Mouse (Mus musculus) stomach, embryonic 16.5 days (tissue): ENCODE measurements around the gene Rsph1. TPM values are rescaled to one million over a fixed set of nuclear protein-coding genes. Genes with fewer than 3 reads are reported as not detected.

Experiments used
- ATAC-seq: fragments of 200-750 bp; cut with Nextera tagmentation; 2 replicates; pipeline ENCODE4 v1.8.0; 2017; ENCODE audit warnings: moderate number of reproducible peaks, moderate TSS enrichment; ENCODE audit not compliant: insufficient read depth, low FRiP score
- H3K27ac ChIP-seq: fragments of 300-500 bp; sonication (generic); 2 replicates; pipeline ENCODE4 v1.5.1; 2014; ENCODE audit warnings: low read length
- H3K27me3 ChIP-seq: fragments of 300-500 bp; sonication (generic); 2 replicates; pipeline ENCODE4 v1.6.1; 2014; ENCODE audit warnings: low read length, control low read depth, mixed read lengths; ENCODE audit not compliant: control insufficient read depth, insufficient read depth
- H3K36me3 ChIP-seq: fragments of 300-500 bp; sonication (generic); 2 replicates; pipeline ENCODE4 v1.6.1; 2014; ENCODE audit warnings: low read length; ENCODE audit not compliant: control insufficient read depth, insufficient read depth
- H3K4me1 ChIP-seq: fragments of 300-500 bp; sonication (generic); 2 replicates; pipeline ENCODE4 v1.6.1; 2014; ENCODE audit warnings: low read length, control low read depth, mixed read lengths; ENCODE audit not compliant: control insufficient read depth, insufficient read depth
- H3K4me2 ChIP-seq: fragments of 300-500 bp; sonication (generic); 2 replicates; pipeline ENCODE4 v1.6.1; 2014; ENCODE audit warnings: low read depth, low read length, mixed read lengths
- H3K4me3 ChIP-seq: fragments of 300-500 bp; sonication (generic); replicated peaks from 2 replicates; pipeline ENCODE4 v1.5.1; 2014; ENCODE audit warnings: mild to moderate bottlenecking, low read length
- H3K9ac ChIP-seq: fragments of 300-500 bp; sonication (generic); 2 replicates; pipeline ENCODE4 v1.6.1; 2014; ENCODE audit warnings: low read length
- H3K9me3 ChIP-seq: fragments of 300-500 bp; sonication (generic); replicated peaks from 2 replicates; pipeline ENCODE4 v1.6.1; 2016; ENCODE audit warnings: low read length, control low read depth; ENCODE audit not compliant: control insufficient read depth
- WGBS: fragments of 180-500 bp; shearing (Covaris S2); extraction: QIAGEN DNeasy Blood & Tissue Kit; methylation state at CpG from one replicate; pipeline ENCODE4 v1.1.7; 2014; 5-methylcytosine and 5-hydroxymethylcytosine counted together
- polyA plus RNA-seq: library from polyadenylated mRNA; unstranded; fragments of >200 nt; fragmentation: Nextera tagmentation; extraction: Ambion mirVana; gene quantifications from 2 replicates; pipeline ENCODE4 v1.2.1, GENCODE M21; 2015

The Rsph1 gene
- polyA plus RNA-seq, 1 experiment from 2014 or later, result 1.5 TPM

DNA sequence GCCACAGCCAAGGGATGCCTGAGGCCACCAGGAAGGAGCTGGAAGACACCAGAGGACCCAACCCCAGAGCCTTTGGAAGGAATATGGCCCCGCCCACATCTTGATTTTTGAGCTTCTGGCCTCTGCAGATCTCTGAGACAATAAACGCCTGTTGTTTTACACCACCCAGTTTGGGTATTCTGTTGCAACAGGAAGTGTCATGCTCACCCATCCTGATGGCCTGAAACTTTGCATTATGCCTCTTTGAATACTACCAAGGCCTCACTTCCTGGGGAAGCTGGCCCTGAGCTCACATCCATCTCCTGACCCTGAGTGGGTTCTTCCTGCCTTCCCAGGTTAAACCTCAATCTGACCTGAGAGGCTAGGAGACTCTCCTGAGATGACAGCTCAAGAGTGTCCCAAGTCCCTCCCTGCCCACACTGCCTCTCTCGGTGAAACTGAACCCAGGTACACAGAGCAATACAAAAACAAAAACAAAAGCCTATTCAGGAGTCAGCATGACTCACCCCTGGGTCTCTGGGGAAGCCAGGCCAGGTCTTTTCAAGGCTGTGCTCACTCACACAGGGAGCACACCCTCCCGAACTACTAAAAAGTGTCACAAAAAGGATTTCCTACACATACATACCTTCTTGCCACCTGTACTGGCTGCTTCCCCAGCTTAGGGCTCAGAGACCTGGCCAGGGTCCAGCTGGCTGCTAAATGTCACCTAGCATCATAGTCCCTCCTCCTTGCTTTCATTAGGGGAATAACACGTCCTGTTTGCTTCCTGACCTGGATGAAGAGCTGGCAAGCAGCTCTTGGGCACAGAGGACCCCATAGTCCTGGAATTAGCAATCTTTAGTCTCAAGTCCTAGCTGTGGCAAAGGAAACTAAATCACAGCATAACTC, 60.9 kb downstream of the Rsph1 start:
- WGBS, result 49% methylated on average over 5 of the region's 5 CpGs
- no peaks in the 10 kb centered on the region for H3K36me3 ChIP-seq
- H3K9ac ChIP-seq, result no peak overlapping the region; the same call in 1 of the 2 replicates
- H3K4me3 ChIP-seq, result no peak overlapping the region
- no peak overlapping the region for H3K4me2 ChIP-seq
- H3K9me3 ChIP-seq, result no peaks in the 10 kb centered on the region
- peak; percentile 20 for ATAC-seq
- H3K27ac ChIP-seq, result peak overlapping the region; percentile 39; the same call in 1 of the 2 replicates
- H3K4me1 ChIP-seq, result no peaks in the 10 kb centered on the region
- no peaks in the 10 kb centered on the region for H3K27me3 ChIP-seq

DNA sequence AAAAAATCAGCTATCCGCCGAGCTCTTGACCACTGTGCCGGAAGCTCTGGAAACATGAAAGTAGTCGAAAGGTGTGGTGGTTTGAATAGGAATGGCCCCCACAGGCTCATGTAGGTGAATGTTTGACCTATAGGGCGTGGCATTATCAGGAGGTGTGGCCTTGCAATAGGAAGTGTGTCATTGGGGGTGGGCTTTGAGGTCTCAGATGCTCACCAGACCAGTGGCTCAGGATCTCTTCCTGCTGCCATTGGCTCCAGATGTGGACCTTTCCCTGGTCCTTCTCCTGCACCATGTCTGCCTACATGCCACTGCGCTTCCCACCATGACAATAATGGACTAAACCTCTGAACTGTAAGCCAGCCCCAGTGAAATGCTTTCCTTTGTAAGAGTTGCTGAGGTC, 65.3 kb downstream of the Rsph1 start:
- Histone ChIP-seq H3K36me3 (no peaks in the 10 kb centered on the region), H3K27me3 (no peaks in the 10 kb centered on the region), H3K27ac (no peak overlapping the region), H3K4me3 (no peak overlapping the region), H3K9ac (no peak overlapping the region), H3K9me3 (no peaks in the 10 kb centered on the region), H3K4me2 (no peak overlapping the region), H3K4me1 (no peaks in the 10 kb centered on the region)
- no peak for ATAC-seq
- WGBS, result 89% methylated on average over 6 of the region's 6 CpGs

DNA sequence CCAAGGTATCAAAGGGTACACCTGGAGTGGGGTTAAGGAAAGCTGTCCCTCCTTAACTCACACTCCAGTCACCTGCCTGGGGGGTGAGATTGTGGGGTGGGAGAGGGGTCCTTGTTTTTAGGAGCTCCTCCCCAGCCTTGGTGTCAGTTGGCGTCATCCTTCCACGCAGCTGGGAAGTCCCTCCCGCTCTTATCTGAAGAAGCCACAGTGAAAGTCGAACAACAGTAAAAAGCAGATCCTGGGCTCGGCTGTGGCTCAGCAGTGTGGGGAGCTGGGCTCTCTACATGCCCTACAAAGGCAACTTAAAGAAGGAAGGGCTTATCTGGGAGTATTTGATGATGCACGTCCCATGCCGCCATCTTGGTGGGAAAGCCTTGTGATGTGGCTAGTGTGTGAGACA, 66.9 kb downstream of the Rsph1 start:
- Histone ChIP-seq H3K27ac (no peak overlapping the region), H3K4me2 (no peak overlapping the region), H3K9me3 (no peaks in the 10 kb centered on the region), H3K27me3 (no peaks in the 10 kb centered on the region), H3K9ac (no peak overlapping the region), H3K4me1 (no peaks in the 10 kb centered on the region), H3K4me3 (no peak overlapping the region), H3K36me3 (no peaks in the 10 kb centered on the region)
- 78% methylated on average over 7 of the region's 7 CpGs for WGBS
- no peak for ATAC-seq

DNA sequence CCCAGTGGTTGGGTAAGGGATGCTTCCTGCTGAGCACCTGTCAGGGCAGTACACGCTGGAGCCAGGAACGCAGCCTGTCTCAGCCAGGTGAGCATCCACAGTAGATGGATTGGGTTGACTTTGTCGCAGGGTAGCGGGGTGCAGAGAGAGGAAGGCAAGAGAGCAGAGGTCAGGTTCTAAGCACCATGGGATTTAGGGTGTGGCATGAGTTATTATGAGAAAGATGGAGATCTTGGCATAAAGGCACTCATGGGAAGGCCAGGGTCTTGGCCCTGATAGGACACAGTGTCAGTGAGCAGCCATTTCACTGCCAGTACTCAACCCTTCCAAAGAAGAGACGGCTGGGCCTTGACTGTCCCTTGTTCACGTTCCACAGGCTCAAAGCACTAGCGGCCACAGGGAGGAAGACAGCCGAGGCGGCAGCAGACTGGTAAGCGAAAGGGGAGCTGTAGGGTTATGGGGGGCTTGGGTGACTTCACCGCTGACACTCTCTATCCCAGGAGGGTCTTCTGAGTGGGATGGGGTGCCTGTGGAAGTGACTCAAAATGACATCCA, 67.7 kb downstream of the Rsph1 start:
- Histone ChIP-seq H3K4me3 (no peak overlapping the region), H3K9ac (no peak overlapping the region), H3K4me1 (no peaks in the 10 kb centered on the region), H3K36me3 (no peaks in the 10 kb centered on the region), H3K9me3 (no peaks in the 10 kb centered on the region), H3K27me3 (no peaks in the 10 kb centered on the region), H3K27ac (no peak overlapping the region), H3K4me2 (no peak overlapping the region)
- ATAC-seq, result no peak
- WGBS, result 89% methylated on average over 11 of the region's 11 CpGs

DNA sequence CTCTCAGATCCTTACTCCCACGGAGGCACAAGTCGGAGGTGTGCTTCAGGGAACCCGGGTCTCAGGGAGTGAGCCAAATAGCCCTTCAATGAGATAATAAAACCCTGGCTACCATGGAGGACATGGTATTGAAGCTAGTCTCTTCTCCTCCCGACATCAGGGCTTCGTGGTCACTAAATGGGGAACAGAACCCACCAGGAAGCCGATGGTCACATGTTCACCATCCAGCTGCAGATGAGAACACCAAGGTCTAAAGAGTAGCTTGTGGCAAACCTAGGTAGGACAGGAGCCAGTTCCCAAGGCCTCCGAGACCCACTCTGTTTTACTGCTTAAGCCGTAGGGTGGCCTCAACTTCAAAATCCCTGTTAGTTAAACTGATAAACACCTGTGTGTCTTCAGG, 68.5 kb downstream of the Rsph1 start:
- Histone ChIP-seq H3K27me3 (no peaks in the 10 kb centered on the region), H3K9me3 (no peaks in the 10 kb centered on the region), H3K4me3 (no peak overlapping the region), H3K9ac (no peak overlapping the region), H3K4me2 (no peak overlapping the region), H3K27ac (no peak overlapping the region), H3K36me3 (no peaks in the 10 kb centered on the region), H3K4me1 (no peaks in the 10 kb centered on the region)
- 82% methylated on average over 8 of the region's 8 CpGs for WGBS
- ATAC-seq, result no peak

DNA sequence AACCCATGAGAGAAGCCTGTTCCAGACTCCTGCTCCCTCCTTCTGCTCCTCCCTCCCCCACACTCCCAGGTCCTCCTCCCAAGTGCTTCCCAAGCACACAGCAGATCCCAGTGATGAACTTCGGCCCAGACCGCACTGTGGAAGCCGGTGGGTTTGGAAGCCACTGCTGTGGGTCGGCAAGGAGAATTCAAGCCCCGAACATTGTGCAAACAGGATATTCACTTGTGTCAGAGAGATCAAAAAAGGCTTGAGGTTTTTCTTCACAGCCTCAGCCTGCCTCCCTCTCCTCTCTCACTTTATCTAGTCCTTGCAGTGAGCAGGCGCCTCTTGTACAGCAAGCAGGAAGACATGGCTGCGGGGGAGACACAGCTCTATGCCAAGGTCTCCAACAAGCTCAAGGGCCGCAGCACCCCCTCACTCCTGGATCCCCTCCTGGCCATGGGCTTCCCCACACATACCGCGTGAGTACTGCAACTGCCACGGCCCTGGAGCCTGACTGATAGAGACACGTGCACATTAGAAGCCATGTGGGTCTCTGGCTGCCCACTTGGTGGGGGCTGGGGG, 69.3 kb downstream of the Rsph1 start, which contains the start of gene Ubash3a:
Ubash3a (plus strand) TSS at position 103 of the 564 bp plus-strand sequence.
- Histone ChIP-seq H3K36me3 (no peaks in the 10 kb centered on the region), H3K4me3 (no peak within 1 kb of the TSS), H3K4me1 (no peaks in the 10 kb centered on the region), H3K27me3 (no peaks in the 10 kb centered on the region), H3K27ac (no peak within 1 kb of the TSS), H3K9ac (no peak within 1 kb of the TSS), H3K9me3 (no peaks in the 10 kb centered on the region), H3K4me2 (no peak within 1 kb of the TSS)
- WGBS, result 62% methylated on average over 12 of the region's 12 CpGs
- ATAC-seq, result no peak

Other genes starting within 250 kb of the Rsph1 start
- 11.3 and 15.4 TPM in 2 replicates for gene Abcg1, start 219.7 kb downstream of the Rsph1 start, polyA plus RNA-seq
- gene Tff3, start 147.7 kb downstream of the Rsph1 start, polyA plus RNA-seq, result 109 and 128 TPM in 2 replicates
- gene Tff2, start 133.1 kb downstream of the Rsph1 start, polyA plus RNA-seq, result 99.1 and 132 TPM in 2 replicates
- gene Tff1, start 112.1 kb downstream of the Rsph1 start, polyA plus RNA-seq, result 263 and 418 TPM in 2 replicates
- 0.39 and 0.89 TPM in 2 replicates for gene Tmprss3, start 78.4 kb downstream of the Rsph1 start, polyA plus RNA-seq
- gene Ubash3a, start 69.5 kb downstream of the Rsph1 start, polyA plus RNA-seq, result 1.1 and 1.4 TPM in 2 replicates
- gene Slc37a1, start 9.4 kb upstream of the Rsph1 start, polyA plus RNA-seq, result 16.1 and 22.5 TPM in 2 replicates
- 28.0 and 31.1 TPM in 2 replicates for gene Pde9a, start 108.8 kb upstream of the Rsph1 start, polyA plus RNA-seq
- gene Wdr4, start 242.6 kb upstream of the Rsph1 start, polyA plus RNA-seq, result 33.8 and 42.3 TPM in 2 replicates
- 311 and 321 TPM in 2 replicates for gene Ndufv3, start 242.7 kb upstream of the Rsph1 start, polyA plus RNA-seq